Mouse (Mus musculus): ENCODE measurements around the gene Eif1ax.
"Not testable (repeated sequence)": the region's sequence is repeated elsewhere in the genome, so short reads cannot be mapped to it uniquely, and the experiment has no call there.

The Eif1ax gene

DNA sequence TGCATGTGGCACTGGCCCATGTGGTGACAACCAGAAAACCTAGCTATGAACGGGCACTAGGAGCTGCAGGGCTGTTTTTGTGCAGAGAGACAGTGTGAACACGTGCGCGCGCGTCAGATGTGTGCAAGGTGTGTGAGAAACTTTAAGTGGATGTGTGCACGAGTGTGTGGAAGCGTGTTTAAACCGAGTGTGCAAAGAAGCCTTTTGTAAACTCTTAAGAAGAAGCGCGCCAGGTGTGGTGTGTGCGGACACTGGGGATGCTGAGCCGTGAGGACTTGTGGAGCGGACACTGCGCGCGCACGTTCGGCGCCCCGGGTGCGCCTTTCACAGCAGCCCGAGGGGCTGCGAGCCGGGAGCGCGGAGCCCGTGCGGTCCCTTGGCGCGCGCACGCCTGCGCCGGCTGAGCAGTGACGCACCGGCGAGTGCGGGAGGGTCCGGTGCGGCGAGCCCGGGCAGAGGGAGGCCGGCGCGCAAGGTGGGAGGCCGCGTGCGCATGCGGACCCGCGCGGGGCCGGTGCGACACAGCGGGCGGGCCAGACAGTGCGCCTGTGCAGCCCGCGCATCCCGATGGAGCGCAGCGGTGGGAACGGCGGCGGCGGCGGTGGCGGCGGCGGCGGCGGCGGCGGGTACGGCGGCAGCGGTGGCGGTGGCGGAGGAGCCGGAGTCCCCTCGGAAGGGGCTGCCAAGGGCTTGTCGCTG is 42.3 kb downstream of the Eif1ax start, which contains the start of gene Map7d2:
Gene Map7d2, plus strand, starts transcription at position 443 of the 699 bp plus-strand sequence.
- H3K4me3 ChIP-seq (replicated peaks; ENCODE audit: low read length), result peak within 1 kb of the TSS; percentile 88
- no peaks in the 10 kb centered on the region for H3K36me3 ChIP-seq (ENCODE audit: insufficient read depth, low read length)
- H3K27me3 ChIP-seq (ENCODE audit: insufficient read depth, low read length), result peaks cover 28% of the 10 kb centered on the region
- peaks cover 2% of the 10 kb centered on the region; the same call in 1 of the 2 replicates for H3K4me1 ChIP-seq (replicated peaks; ENCODE audit: low read depth, low read length)
- TF ChIP-seq POU5F1 (IDR thresholded peaks at IDR 0.05; ENCODE audit: borderline replicate concordance, low read length), result no peak
- TF ChIP-seq NANOG (IDR thresholded peaks at IDR 0.05; ENCODE audit: borderline replicate concordance, low read length), result no peak
- no peak for TF ChIP-seq CTCF (conservative IDR thresholded peaks at IDR 0.05; ENCODE audit: low read length)
- H3K9me3 ChIP-seq (ENCODE audit: low read length), result no peaks in the 10 kb centered on the region

DNA sequence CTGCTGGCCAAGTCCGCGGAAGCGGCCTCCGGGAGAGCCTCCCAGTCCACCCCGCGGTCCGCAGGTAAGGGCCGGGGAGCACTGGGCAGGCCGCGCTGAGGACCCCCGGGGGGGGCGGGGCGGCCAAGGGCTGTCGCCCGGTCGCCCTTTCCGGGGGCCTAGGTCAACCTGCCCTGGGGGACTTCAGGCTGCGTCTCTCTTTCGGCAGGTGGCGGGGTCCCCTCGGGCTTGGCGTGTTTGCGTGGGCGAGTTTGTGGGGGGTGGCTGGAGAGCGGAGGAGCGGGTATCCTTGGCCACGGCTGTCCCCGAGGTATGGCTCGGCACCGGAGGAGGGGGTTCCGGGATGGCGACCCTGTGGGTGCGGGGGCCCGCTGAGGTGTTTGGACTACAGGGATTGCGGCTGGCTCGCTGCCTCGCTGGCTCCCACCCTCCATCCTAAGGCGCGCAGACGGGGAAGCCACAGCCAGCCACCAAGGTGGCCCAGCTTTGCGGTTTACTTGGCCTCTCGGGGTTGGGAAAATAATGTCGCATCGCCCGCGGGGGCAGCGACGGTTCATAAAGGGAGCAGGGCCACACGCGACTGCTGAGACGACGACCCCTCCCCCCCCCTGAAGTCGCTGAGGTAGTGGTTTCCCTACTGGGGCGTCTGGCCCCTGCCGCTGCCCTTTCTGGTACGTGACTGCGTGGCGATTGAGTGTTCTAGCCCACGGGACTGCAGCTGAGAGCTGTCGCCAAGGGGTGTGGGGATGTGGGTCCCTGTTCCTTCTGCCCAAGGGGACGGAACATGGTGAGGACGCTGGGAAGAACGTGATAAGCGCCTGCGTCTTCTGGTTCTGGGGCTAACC is 43.1 kb downstream of the Eif1ax start:
- Histone ChIP-seq H3K9me3 (ENCODE audit: low read length) (no peaks in the 10 kb centered on the region), H3K36me3 (ENCODE audit: insufficient read depth, low read length) (no peaks in the 10 kb centered on the region), H3K4me1 (replicated peaks; ENCODE audit: low read depth, low read length) (peaks cover 2% of the 10 kb centered on the region; the same call in 1 of the 2 replicates), H3K4me3 (replicated peaks; ENCODE audit: low read length) (peak overlapping the region; percentile 88), H3K27me3 (ENCODE audit: insufficient read depth, low read length) (peaks cover 28% of the 10 kb centered on the region)
- no peak for TF ChIP-seq CTCF (conservative IDR thresholded peaks at IDR 0.05; ENCODE audit: low read length)
- no peak for TF ChIP-seq NANOG (IDR thresholded peaks at IDR 0.05; ENCODE audit: borderline replicate concordance, low read length)
- no peak for TF ChIP-seq POU5F1 (IDR thresholded peaks at IDR 0.05; ENCODE audit: borderline replicate concordance, low read length)

DNA sequence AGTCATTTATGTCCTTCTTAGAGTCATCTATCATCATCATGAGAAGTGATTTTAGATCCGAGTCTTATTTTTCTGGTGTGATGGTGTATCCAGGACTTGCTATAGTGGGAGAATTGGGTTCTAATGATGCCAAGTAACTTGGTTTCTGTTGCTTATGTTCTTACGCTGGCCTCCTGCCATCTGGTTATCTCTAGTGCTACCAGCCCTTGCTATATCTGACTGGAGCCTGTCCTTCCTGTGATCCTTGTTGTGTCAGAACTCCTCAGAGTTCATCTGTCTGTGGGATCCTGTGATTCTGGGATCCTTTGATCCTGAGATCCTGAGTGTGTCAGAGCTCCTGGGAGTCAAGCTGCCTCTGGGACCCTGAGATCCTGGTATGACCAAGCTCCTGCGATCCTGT is 58.5 kb downstream of the Eif1ax start:
- not testable (repeated sequence) for H3K27me3 ChIP-seq (ENCODE audit: insufficient read depth, low read length); H3K9me3 ChIP-seq (ENCODE audit: low read length); H3K4me3 ChIP-seq (replicated peaks; ENCODE audit: low read length); H3K4me1 ChIP-seq (replicated peaks; ENCODE audit: low read depth, low read length); H3K36me3 ChIP-seq (ENCODE audit: insufficient read depth, low read length)

Measured in E14TG2a.4 (cell line).